Mouse (Mus musculus) adrenal gland, postnatal 10 days (tissue): Measurements from ENCODE around the gene Acsf3. TPM values are rescaled to one million over a fixed set of nuclear protein-coding genes. Genes with fewer than 3 reads are reported as not detected.
A peak's percentile ranks its signal among the peaks of the same experiment; 100 is the strongest.

Source experiments
- DNase-seq: peaks from one replicate; pipeline ENCODE4 v3.0.0; 2021; ENCODE audit warnings: mixed read lengths
- total RNA-seq, 2 experiments: library from RNA; stranded (reverse); gene quantifications; 2 replicates each; pipeline ENCODE4 v1.2.3; 2021

The Acsf3 gene
- total RNA-seq, 2 experiments from 2014 or later: 54.3 to 64.8 TPM

- DNase-seq: no peak
These were observed 76.6 kb downstream of the Acsf3 start for GRCm38 (mm10) chr8:122851692-122852545.

- DNase-seq: no peak
These were observed 77.2 kb downstream of the Acsf3 start for GRCm38 (mm10) chr8:122852546-122852905.

- DNase-seq: peak; percentile 42
These were observed 78.1 kb downstream of the Acsf3 start for GRCm38 (mm10) chr8:122853340-122853771.

GRCm38 (mm10) chr8:122854388-122854787 is 79.1 kb downstream of the Acsf3 start:
- DNase-seq: no peak

GRCm38 (mm10) chr8:122855123-122855522 is 79.8 kb downstream of the Acsf3 start:
- no peak for DNase-seq

- no peak for DNase-seq
These were observed 81.0 kb downstream of the Acsf3 start for GRCm38 (mm10) chr8:122856288-122856687.

- no peak for DNase-seq
These were observed 84.6 kb downstream of the Acsf3 start for GRCm38 (mm10) chr8:122859843-122860242.

- DNase-seq: no peak
These were observed 89.4 kb downstream of the Acsf3 start for GRCm38 (mm10) chr8:122864719-122865129.

- DNase-seq: peak; percentile 30
These were observed 90.2 kb downstream of the Acsf3 start for GRCm38 (mm10) chr8:122865441-122865840.

- DNase-seq: no peak
These were observed 90.9 kb downstream of the Acsf3 start for GRCm38 (mm10) chr8:122866231-122866630.

Other genes with a start within 250 kb of the Acsf3 start
- 10 to 100 TPM; 31.5 to 41.5 TPM for gene Piezo1, start 224.2 kb upstream of the Acsf3 start, total RNA-seq
- gene Cdt1, start 207.5 kb upstream of the Acsf3 start, total RNA-seq: 10 to 100 TPM; 17.2 to 20.7 TPM
- gene Aprt, start 198.6 kb upstream of the Acsf3 start, total RNA-seq: 10 to 100 TPM; 67.5 to 72.3 TPM
- 1 to 10 TPM; 8.0 to 8.3 TPM for gene Galns, start 164.0 kb upstream of the Acsf3 start, total RNA-seq
- 10 to 100 TPM; 48.9 to 56.5 TPM for gene Trappc2l, start 163.8 kb upstream of the Acsf3 start, total RNA-seq
- not detected for gene Pabpn1l, start 152.7 kb upstream of the Acsf3 start, total RNA-seq
- gene Cbfa2t3, start 76.4 kb upstream of the Acsf3 start, total RNA-seq: 10 to 100 TPM; 12.0 to 14.3 TPM
- 1 to 10 TPM in 1 of 2 experiments, under 1 TPM in 1; 0.75 to 1.9 TPM for gene Cdh15, start 72.5 kb downstream of the Acsf3 start, total RNA-seq